Mouse (Mus musculus) G1E-ER4 (cell line): Measurements from ENCODE around the gene Dtnb. TPM values are rescaled to one million over a fixed set of nuclear protein-coding genes. Genes with fewer than 3 reads are reported as not detected.

ENCODE experiments used
- GATA1 ChIP-seq: IDR thresholded peaks from one replicate; pipeline ENCODE4 v1.8.0; 2012; ENCODE audit warnings: low read length, inconsistent platforms
- polyA plus RNA-seq: library from polyadenylated mRNA; stranded (reverse); fragments of >175 nt; gene quantifications from 2 replicates; pipeline ENCODE4 v1.2.3, GENCODE M21; 2012

Dtnb gene
- polyA plus RNA-seq, 1 experiment, result not detected

DNA sequence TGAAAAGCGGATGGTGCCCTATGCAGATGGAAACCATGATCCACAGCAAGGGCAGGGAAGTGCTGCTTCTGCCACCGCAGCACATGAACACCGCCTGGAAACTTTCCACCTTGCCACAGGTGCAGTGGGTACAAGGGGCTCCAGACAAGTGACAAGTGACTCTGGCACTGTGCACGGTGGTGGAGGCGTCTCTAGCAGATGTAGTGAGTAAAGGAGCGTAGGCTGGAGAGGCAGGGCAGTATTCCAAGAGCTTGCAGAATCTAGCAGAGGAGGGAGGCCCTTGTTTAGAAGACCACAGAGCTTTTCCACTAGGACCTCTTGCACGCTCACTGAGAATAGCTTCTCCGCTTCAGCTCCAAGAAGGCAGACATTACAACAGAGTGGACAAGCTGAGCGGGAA, 102.7 kb downstream of the Dtnb start:
- TF ChIP-seq GATA1, result no peak

DNA sequence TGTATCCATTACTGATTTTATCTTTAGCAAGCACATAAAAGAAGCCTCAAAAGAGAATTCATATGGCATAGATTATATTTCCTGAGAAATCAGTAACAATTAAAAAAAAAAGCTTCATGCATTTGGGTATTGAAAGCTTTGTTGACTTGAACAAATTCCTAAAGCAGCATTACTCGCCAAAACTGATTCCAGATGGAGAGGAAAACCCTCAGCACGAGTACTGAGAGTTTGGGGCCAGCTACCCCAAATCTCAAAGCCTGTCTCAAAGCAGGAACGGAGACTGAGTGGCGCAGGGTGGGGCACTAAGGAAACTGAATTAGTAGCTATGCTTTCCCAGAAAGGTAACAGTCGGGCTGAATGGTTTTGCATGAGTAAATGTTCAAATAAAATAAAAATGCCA, 108.5 kb downstream of the Dtnb start:
- TF ChIP-seq GATA1, result no peak

DNA sequence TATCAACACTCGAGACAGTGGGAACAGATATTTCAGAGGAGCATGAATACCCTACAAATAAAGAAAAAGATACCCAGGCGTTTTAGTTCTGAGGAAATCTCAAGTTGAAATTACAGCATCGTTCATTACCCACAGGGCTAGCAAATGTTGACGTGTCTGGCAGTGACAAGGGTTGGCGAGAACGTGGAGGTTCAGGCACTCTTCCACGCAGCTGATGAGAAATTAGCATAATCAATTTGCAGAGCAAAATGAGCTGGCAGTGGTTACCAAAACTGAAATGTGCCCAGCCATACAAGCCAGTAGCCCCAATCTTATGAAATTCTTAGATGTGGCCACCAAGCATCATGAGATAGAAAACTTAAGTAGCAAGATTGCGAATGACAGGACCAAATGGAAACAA, 110.9 kb downstream of the Dtnb start:
- no peak for TF ChIP-seq GATA1

DNA sequence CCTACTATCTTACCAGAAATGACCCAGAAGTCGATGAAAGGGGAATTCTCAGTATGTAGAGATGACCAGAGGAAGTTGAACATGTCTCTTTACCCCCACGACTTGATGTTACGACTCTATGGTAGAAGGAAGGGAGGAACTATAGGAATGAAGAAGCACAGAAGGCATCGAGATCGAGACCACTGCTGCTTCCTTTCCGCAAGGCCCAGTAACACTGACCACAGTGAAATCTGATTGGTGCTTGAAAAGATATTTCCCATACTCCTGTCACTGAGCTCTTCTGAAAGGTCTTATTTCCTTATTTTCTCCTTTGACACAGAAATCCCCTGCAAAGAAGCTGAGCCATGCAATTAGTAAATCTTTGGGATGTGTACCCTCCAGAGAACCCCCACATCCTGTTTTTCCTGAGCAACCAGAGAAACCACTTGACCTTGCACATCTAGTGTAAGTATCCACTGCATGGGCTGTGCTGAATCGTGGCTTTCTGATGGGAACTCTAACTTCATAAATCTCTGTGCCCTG, 114.3 kb downstream of the Dtnb start:
- TF ChIP-seq GATA1, result no peak

DNA sequence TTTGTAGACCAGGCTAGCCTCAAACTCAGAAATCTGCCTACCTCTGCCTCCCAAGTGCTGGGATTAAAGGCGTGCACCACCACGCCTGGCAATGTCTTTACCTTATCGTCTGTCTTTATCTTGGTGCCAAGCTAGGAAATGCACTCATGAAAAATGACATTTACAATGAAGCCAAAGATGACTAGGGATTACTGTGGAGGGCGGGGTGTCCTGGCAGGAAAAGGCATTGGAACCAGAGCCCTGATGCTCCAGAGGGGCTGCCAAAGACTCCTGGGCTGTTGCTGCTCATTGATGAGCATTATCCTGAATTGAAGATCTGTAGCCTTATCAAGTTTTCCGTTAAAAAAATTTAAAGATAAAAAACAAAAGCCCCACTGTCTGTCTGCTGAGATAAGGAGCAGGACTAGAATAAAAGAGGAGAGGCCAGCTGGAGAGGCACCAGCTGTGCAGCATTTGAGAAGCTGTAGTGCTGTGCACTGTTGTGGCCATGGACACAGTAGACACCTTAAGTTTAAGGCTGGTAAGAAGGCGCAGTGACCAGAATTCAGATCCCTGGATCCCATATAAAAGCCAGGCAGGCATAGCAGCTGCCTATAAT, 120.7 kb downstream of the Dtnb start:
- TF ChIP-seq GATA1, result no peak

DNA sequence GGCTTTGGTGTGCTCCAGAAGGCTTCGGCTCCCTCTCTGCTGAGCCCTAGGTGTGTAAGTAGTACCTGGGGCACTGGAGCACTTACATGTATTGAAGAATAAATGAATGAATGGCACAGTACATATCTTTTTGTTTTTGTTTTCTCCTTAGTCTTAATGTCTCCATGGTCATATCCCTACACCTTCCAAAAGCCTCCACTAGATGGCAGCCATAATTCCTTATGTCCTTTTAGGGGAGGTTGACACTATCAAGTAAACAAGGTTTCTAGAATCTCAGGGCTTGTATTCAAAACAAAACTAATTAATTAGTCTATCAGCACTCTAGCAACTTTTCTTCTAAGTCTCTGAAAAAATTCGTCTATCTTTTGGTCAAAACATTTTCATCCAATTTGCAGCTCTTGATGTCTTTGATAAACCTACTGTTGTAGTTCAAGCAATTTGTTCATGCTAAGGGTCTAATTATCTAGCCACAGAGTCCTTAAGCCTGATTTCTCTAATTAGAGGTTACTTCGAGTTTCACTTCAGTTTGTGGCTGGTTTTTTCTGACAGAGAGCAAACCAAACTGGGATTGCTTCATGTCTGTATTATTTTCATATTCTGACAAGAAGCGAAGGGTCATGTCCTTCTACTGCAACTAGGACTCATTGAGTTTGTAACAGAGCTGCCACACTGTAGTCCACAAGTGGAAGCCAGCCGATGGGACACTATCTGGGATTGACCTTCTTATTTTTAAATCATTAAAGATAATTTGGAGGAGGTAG, 123.7 kb downstream of the Dtnb start:
- TF ChIP-seq GATA1, result no peak

DNA sequence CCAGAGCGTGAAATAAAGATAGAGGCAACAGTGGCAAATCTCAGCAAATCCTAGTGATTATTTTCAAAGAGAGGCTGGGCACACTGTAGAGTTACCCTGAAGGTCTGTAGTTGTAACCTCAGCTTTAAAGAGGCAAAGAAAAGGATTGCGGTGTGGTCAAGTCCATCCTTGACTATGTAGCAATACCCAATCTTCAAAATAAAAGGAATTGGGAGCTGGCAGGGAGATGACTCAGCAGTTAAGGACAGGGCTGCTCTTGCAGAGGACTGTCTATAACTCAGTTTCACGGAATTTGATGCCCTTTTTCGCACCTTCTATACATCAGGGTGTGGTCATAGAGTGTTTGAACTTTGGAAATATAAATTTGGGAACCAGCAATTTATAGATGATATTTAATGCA, 128.3 kb downstream of the Dtnb start:
- no peak for TF ChIP-seq GATA1

DNA sequence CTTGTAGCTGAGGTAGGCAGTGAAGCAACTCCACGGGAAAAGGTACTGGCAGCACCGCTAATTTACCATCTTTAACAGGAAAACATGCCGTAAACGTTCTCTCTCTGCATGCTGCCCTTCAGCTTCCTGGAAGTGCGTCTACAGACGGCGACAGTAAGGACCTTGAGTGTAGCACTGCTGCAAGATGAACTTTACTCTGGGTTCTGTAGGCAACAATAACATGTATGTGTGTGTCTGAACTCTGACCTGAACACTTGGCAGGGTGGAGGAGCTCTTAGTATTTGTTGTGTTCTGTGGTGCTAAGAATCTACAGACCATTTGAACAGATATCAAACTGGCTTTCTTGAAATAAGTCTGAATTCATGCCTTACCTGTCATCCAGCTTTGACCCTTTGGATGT, 130.7 kb downstream of the Dtnb start:
- TF ChIP-seq GATA1, result no peak

DNA sequence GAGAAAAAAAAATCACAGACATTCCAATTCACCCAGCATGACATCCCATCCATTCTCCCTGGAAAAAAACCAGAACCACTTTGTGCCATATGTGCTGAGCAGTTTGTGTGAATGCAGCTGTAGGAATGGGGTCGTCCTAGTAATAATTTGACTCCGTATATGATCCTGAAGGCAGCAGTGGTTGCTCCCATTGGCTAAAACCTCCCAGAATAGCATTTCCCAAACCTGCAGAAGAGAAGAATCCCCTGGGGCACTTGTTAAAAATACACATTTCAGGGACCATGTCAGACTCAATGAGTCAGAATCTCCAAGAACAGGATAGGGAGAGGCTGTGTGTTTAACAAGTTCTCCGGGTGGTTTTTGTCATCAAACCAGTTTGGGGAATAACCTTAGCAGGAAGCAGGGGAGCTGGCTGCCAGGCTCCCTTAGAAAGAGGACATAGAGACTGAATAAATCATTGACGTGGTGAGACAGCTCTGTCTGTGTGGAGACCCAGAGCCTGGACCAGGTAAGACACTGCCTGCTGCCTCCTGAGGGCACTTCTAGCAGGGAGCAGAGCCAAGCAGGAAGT, 147.1 kb downstream of the Dtnb start:
- no peak for TF ChIP-seq GATA1

DNA sequence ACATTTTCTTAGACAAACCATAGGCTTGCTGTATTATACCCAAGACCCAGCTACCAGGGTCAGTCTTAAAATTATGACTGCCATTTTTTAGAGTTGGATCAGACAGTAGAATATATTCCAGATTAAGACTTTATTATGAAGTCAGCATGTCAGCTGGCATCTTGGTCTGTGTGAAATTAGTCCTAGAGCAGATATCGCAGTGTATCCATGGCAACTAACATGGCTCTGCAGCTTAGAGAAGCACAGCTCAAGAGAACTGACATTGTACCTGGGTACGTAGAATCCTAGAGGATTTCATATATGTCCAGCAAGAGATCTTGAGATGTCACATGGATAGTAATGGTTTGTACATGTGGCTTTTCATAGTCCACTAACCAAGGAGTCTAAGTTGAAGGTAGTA, 148.3 kb downstream of the Dtnb start:
- TF ChIP-seq GATA1, result no peak

DNA sequence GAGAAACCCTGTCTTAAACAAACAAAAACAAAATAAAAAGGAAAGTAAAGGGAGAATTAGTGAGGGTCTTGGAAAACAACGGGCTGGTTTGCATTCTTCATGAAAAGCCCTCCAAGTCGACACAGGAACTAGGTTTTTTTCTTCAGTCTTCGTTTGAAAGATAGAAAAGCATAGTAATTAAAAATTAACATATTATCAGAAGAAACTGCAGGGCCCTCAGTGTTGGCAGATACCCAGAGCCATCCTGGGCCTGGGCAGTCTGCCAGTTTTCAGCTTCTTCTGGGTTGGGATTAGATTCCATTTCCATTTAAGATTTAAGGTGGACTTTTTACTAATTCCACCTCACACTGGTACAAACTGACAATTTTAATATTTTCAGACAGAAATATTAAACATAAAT, 151.6 kb downstream of the Dtnb start:
- no peak for TF ChIP-seq GATA1

DNA sequence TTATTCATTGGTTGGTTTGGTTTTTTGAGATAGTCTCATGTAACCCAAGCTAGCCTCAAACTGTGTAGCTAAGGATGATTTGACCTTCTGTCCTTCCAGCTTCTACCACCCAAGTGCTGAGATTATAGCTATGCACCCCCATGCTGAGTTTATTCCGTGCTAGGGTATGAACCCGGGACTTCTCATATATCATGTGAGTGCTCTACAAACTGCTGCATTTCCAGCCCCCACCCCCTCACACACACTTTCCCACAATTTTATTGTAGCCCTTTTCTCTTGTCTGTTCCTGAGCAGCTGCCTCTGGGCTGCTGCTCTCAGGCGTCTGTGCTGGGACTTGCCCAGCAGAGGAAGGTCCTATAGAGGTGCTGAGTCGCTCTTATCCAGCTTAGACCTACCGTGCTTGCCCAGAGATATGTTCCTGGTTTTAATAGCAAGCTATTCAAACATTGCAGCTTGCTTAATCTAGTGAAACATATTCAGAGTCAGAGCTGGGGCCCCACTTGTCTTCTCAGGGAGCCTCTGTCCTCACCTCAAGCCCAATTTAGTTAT, 152.7 kb downstream of the Dtnb start:
- TF ChIP-seq GATA1, result no peak

DNA sequence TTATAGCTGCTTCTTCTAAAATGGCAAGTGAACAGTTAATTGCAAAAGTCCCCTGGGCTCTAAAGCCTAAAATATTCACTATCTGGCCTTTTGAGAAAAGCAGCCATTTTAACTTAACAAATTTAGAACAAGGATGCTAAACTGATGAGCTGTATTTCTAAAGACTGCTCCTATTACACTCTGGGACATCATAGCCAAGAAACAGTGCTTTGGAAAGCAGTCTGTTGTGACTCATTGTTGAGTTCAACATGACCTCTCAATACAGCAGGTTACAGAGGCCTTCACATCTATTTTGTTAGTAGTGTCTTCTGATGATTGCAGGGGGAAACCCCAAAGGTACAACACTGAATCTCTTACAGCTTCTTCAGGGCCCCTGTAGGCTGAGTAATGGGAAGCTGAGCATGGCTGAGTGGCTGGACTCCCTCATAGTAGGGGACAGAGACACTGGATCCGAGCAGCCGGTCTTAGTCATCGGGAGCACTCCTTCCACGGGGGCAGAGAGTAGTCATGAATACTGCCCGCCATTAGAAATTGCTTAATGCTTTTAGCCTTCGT, 157.4 kb downstream of the Dtnb start:
- no peak for TF ChIP-seq GATA1

DNA sequence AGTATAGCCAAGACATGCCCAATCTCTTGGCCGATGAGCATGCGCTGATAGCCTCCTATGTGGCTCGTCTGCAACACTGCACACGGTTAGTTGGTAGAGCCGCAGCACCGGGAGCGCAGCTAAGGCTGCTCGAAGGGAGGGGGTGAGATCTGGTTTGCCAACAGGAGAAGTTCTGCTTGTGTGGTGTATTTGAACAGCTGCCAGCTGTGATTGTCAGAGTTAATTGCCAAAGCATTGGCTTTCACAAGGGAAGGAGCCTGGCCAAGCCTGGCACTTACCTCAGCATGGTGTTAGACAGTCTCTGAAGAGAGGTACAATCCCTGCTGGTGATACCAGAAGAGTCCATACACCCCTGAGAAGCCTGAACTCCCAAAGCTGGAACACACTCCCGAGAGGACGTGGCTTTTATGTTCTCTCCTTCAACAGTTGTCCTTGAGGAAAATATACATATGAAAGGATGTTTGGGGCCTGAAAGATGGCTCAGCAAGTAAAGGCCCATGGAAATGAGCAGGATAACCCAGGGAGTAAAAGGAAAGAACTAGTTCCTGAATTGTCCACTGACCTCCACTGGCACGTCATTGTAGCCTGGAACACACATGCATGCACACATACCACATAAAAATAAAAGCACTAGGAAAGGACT, 160.6 kb downstream of the Dtnb start:
- no peak for TF ChIP-seq GATA1

DNA sequence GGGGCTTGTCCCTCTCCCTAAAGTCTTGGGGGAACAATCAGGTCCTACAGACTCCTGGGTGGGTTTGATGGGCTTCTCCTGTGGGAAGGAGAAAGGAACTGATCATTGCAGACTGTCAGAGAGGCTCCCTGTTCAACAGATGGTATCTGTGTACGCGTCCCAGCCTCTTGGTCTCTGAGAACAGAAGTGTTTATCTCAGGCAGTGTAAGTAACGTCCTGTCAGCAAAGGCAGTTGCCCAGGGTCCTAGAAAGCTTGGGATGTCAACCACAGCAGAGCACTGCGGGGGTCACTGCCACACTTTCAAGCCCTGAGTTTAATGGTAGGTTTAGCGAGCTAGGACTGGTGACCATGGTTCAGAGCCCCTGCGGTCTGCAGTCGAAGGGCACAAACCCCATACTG, 161.1 kb downstream of the Dtnb start:
- TF ChIP-seq GATA1, result no peak

DNA sequence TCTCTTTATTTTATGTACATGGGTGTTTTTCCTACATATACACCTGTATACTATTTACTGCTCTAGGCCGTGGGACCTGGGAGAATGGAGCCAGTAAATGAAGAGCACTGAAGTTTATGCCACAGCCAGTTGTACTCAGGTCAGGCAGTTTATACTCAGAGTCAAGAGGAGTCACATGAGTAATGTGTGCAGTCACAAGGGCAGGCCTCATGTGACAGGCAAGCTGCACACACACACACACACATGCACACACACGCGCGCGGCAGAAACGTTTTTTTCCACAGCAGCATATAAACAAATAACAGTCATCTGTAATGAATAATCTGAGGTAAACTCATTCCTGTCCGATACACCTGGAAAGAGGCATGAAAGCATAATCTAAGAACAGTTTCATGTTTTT, 164.8 kb downstream of the Dtnb start:
- TF ChIP-seq GATA1, result no peak
